Mouse (Mus musculus): ENCODE data around the gene Cst12. TPM values are rescaled to one million over a fixed set of nuclear protein-coding genes. Genes with fewer than 3 reads are reported as not detected.
"Not testable (repeated sequence)": the region's sequence is repeated elsewhere in the genome, so short reads cannot be mapped to it uniquely, and the experiment has no call there.

Gene Cst12
- not detected for total RNA-seq (2021)
- long read RNA-seq, experiment 1 = 0 reads
- long read RNA-seq, experiment 2 = 0 reads

DNA sequence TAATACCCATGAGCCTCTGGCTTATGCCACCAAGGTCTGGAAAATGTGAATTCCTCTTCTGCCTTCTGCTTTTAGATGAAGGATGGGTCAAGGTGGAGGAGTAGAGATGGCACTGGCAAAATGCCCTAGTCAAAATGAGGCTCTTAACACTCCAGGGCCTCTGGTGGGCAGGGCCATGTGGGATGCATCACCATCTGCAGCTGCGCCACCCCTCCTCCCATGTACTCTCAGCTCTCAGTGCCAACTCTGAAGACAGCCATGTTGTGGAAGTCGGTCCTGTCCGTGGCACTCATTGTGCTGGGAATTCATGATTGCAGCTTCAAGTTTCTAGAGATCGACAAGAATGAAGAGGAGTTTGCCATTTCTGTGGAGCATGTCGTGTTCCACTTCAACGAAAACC is at the start of gene Cst12:
TSS of gene Cst12 (plus strand) at position 220 of the 400 bp plus-strand sequence.
- DNase-seq (ENCODE audit: low spot score) = no peak

DNA sequence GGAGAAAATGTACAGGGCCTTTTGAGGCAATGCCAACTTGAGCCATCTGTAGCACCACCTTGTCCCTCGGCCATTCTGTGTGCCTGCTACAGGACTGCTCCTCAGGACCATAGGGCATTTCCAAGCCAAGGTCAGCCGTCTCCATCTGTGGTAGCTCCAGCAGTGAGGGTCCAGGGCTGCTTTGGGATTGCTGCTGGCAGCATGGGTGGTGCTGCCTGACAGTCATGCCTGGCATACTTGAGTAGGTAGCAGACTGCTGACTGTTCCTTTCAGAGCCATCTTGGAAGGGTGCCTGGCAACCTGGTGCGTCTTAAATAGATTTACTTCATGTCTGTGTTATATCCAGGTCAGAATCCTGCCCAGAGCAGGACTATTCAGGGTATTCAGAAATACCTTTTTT is 46.2 kb upstream of the Cst12 start:
- DNase-seq (ENCODE audit: low spot score) = peak; percentile 78

DNA sequence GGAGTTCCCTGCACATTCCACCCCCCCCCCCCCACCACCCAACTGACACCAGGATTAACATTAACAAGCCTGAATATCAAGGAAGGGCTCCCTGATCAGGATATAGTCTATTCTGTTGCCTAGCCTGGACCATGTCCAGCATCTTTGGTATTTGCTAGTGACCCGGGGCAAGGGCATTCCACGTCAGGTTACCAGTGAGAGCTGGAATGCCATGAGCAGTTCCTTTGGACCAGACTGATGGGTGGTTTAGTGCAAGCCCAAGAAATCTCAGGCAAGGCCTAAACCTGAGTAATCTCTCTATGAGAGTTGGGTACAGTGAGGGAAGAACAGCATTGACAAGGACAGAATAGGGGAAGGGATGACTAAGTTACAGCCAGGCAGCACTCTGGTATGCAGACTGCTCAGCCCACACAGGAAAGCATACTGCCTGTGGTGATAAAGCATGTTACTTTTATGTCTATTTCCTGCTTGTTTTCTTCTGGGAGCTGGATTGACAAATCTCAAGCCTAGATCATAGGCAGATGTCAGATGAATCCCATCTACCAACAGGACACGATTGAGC is 45.2 kb upstream of the Cst12 start:
- no peak for DNase-seq (ENCODE audit: low spot score)

DNA sequence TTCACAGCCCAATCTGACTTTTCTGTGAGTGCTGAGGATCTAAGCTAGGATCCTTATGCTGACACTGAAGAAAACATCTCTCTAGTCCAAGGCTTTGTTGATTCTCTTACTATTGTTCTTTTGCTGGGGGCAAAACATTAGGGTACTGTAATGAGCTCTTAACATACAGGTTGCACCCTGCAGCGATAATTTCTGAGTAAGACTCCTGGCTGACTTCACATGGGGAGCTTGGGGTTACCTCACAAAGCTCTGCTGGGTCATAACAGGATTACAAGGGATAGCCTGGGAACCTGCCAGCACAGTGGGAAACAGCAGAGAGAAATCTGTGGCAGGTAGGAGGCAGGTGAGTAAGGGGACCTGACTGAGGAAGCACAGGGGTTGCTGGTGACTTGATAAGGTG is 39.1 kb upstream of the Cst12 start, which contains the start of gene Cstl1:
TSS of gene Cstl1 (plus strand) at position 301 of the 400 bp plus-strand sequence.
- DNase-seq (ENCODE audit: low spot score) = no peak

DNA sequence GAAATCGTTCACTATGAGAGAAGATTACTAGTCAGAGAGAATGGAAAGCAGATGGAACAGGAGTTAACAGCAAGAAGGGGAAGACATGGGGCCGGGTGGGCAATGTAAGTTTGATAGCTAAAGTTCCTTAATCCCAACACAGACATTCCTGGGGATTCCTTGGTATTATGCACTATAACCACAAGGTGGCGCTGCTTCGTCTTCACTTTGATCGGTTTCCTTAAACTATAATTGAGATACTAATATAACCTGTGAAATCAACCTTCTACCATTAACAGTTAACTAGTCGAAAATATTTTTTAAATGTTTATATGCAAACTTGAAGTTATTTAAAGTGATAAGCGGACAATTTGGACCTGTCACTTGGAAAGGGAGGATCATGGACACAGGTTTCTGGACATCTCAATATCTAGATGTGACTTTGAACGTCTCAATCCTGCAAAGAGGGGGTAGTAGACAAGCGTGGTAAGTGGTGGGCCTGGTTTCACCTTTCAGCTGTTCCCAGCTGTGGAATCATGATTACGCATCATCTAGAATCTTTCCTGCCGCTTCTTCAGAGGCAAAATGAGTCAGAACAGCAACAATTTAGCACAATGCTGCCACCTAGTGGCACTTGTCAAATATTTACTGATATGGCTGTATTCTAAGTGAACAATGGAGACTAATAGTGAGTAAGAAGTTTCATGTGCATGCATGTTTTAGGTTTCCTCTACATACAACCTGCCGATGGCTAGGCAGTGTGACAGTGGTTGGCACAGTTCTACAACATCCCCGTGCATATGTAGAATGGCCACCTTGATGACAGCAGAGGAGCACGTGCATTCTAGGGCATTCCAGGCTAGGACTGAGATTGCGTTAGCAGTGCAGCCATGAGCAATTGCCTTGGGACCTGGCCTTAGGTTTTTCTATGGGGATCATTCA is 37.0 kb upstream of the Cst12 start:
- peak; percentile 80 for DNase-seq (ENCODE audit: low spot score)

DNA sequence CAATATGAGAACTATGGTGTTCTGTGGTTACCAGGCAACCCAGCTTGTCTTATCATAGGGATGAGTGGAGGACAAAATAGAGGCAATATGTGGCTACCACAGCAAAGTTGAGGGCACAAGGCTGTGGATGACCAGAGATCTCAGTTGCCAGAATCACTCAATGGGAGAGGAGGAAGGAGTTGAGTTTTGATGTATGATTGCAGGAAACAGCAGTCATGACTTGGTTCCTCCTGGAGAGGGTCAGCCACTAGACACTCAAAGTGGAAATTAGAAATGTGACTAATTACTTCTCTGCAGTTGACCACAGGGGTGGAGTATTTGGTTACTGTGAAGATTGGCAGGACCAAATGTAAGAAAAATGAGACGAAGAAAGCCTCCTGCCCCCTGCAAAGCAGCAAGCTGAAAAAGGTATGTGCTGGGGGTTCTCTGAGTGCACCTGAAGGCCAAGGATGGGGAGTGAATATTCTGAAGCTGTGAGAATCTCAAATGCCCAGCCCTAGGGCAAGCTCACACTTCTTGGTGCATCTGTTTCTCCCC is 34.8 kb upstream of the Cst12 start:
- peak; percentile 24 for DNase-seq (ENCODE audit: low spot score)

DNA sequence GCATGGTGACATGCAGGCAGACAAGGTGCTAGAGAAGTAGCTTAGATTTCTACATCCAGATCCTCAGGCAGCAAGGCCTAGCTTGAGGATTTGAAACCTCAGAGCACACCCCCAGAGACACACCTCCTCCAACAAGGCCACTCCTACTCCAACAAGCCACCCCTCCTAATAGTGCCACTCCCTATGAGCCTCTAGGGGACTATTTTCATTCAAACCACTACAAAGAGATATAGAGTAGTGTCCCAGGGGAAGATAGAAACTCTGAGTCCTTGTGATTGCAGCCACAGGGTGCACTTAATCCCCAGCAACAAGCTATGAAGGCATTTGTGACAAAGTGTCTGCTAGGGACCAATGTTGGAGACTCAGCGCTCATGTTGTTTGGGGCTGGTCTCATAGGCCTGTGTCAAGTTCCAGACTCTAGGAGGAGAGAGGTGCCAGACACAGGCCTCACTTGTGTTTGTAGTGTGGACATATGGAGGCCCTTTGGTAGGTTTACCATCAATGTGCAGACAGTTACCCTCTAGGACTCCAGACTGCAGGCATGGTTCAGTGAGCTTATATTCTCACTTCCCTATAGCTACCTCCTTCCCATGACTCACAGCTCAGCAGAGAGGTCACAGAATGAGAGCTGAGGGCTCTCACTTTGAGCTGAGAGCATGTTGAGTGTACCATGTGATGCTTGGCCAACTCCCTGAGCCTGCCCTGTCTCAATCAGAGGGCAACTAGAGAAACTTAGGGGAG is 25.3 kb upstream of the Cst12 start:
- DNase-seq (ENCODE audit: low spot score) = no peak

DNA sequence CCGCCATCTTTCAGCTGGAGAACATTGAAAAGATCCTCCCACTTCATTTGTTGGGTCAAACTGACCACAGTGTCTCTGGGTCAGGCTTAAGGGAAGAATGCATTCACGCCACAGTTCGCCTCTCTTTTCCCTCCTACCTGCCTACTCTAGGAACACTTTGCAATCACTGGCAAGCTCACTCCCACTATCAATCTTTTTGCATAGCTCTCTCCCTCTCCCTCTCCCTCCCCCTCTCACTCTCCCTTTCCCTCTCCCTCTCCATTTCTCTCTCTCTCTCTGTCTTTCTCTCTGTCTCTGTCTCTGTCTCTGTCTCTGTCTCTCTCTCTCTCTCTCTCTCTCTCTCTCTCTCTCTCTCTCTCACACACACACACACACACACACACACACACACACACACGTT is 17.8 kb upstream of the Cst12 start, which contains the start of gene Cst11:
TSS of gene Cst11 (minus strand) at position 101 of the 400 bp plus-strand sequence.
- not testable (repeated sequence) for DNase-seq (ENCODE audit: low spot score)

DNA sequence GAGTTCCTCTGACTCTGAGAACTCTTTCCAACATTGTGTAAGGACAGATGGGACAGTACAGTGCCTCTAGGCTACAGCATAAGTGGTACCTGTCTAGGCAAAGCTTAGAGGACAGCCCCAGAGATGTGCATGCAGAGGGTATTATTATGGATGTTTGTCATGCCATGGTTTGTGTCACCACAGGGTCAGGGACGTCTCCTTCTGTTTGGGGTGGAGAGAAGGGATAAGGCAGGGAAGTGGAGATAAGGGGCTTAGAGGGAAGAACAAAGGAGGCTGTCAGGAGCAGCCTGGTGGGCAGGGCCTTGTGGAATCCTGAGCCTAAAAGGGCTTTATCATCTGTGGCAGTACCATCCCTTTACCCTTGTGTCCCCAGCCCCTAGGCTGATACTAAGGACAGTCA is 7.5 kb upstream of the Cst12 start, which contains the start of gene 8030411F24Rik:
TSS of gene 8030411F24Rik (plus strand) at position 301 of the 400 bp plus-strand sequence.
- DNase-seq (ENCODE audit: low spot score) = no peak

DNA sequence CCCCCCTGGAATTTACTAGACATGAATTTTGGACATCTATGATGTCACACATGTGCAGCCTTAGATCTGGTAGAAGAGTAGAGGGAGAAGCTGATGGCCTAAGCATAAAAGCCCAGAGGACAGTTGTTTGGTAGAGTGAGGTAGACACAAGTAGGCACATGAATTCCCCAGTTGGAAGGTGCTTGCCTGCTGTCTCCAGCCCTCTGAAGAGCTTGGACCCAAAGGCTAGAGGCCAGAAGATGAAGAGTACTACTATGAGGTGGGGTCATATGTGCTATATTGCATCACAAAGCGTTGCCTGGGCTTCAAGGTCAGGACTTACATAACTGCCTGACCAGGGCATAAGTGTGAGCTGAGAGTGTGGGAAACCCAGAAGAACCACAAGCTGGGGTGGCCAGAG is 9.3 kb downstream of the Cst12 start, which contains the start of gene Cst8:
TSS of gene Cst8 (plus strand) at position 301 of the 400 bp plus-strand sequence.
- DNase-seq (ENCODE audit: low spot score) = no peak

DNA sequence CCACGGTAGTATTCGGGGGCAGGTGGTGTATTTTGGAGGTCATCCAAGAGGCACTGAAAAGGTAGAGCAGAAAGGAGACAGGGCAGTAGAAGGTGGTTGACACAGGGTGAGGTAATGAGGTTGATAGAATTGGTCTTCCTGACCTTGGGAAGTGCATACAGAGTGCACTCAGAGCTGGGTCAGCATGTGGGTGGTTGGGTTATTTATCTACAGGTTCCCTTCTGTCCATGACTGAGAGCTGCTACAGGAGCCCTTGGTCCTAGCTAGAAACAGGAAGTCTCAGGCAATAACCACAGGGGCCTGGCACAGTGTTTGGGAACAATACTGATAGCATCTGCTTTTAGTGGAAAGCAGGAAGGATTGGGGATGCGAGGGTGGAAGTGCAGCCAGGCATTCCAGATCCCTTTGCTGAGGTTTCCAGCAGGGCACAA is 12.3 kb downstream of the Cst12 start:
- DNase-seq (ENCODE audit: low spot score) = no peak

DNA sequence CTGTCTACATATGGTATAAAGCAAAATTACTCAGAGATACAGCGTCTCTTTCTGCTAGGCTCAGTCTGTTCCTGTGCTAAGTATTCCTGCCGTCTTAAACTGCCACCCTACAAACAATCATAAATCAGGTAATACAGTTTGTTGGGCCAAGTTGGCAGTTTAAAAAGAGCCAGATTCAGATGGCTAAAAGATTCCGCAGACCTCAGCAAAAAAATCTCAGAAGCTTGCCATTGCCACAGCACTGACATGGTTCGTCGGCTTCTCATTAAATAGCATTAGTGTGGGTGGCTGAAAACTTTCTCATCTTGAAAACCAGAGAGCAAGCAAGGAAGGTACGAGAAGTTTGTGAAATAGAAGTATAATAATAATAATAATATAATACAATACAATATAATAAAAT is 17.5 kb downstream of the Cst12 start:
- no peak for DNase-seq (ENCODE audit: low spot score)

DNA sequence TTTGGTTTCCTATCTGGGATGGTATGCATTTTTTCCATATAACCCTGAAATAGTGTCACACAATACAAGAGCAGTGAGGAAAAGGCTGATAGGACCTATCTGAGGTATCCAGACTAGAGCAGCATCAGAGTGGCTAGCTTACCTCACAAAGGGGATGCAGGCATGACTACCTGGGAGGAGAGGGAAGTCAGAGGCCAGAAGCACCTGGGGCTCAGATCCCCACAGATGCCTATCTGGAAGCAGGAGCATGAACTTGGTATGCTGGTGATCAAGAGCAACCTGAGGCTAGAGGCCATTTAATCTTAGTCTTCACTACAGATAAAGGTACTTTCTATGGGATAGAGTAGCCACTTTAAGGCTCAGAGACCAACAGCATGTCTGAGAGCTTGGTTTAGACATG is 30.7 kb downstream of the Cst12 start, which contains the start of gene Cst13:
TSS of gene Cst13 (plus strand) at position 173 of the 400 bp plus-strand sequence.
- DNase-seq (ENCODE audit: low spot score) = no peak

DNA sequence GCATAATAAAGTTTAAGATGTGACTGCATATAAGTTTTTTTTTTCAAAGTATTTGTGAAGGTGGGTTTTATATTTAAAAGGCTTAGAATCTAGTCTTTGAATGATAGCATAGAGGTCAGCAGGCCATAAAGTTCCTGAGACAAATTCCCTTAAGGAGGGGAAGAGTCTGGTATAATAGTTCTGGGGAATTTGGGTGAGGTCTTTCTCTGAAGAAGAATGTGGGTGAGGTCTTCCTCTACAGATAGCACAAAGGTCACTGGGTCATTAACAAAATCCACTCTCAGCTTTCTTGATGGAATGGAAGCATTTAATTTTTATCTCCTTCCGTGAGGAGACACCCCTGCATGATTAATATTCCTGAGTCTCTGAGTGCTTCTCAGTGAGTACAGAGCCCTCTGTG is 36.8 kb downstream of the Cst12 start:
- no peak for DNase-seq (ENCODE audit: low spot score)

DNA sequence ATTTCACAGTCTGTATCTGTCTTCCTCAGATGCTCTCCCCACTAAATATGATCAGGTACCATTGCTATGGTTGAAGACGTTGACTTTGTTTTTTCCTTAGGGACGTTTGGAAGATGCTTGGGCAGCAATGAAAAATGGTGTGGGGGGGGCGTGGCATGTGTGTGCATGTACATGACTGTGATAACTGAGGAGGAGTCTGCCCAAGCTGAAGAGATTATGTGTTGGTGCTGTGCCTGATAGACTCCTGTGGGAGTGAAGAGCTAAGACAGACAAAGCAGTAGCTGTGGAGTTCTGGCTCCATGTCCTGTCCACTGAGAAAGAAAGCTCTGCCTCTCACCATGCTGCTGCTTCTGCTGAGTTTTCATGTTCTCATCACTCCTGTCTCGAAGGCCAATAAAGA is 45.8 kb downstream of the Cst12 start, which contains the start of gene Cst9:
TSS of gene Cst9 (plus strand) at position 236 of the 400 bp plus-strand sequence.
- no peak for DNase-seq (ENCODE audit: low spot score)

DNA sequence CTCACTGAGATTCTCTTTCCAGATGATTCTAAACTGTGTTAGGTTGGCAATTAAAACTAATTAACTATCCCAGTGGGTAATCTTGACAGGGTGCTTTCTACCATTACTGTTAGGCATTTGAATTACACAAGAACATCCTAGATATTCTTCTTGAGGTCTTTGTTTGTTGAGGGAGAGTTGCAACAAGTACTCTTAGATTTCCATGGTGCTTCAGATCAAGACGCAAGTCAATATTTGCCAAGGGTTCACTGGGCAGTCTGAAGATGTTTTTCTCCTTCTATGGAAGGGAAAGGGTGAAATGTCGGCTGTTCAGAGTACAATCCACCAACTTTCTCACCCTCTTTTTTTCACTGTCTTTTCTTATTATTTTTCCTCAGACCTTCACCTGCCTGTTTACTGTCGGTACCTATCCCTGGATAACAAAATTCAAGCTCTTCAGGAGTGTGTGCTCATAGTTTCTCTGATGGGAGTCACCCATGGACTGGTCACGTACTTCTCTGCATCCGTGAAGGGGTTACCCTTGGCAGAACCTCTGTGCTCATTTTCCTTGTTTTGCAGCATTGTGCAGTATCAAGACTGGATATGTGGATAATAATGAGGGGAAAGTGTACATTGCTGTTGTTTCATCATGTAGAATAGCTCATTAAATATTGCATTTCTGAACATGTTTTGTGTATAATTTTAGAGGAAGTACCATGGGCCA is 49.1 kb downstream of the Cst12 start:
- no peak for DNase-seq (ENCODE audit: low spot score)

DNA sequence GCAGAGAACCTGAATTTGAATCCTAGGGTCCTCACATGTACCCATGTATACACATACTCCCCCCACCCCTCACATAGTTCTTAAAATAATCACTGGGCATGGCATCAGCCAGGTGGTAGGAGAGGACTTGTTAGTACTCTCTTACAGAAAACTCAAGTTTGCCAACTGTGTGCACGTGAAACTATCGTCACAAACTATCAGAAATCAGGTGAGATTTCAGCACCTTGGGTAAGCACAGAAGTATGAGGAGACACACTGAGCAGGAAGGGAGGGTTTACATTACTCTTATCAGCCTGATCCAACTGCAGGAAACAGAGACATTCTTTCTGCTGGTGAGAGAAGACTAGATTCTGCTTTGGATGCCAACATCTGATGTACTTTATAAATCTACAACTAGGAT is 50.1 kb downstream of the Cst12 start:
- no peak for DNase-seq (ENCODE audit: low spot score)
